Mouse (Mus musculus) megakaryocyte, adult 5-6 weeks (primary cell): ENCODE data around the gene Cluap1. TPM values are rescaled to one million over a fixed set of nuclear protein-coding genes. Genes with fewer than 3 reads are reported as not detected.

Experiments used
- ATAC-seq: 2 replicates; pipeline ENCODE4 v1.8.0; 2016; ENCODE audit warnings: mild to moderate bottlenecking, inconsistent platforms; ENCODE audit not compliant: poor library complexity, severe bottlenecking
- total RNA-seq, 2 experiments: library from RNA; stranded (forward) in 1 of 2; stranded (reverse) in 1 of 2; fragments of 153-499, 151-499 nt in 1 of 2; fragments of 221-1000, 200-1000 nt in 1 of 2; gene quantifications; 2 replicates each; pipeline versions ENCODE4 v1.2.3 to v1.2.4; 2015 to 2017

The Cluap1 gene
- total RNA-seq (2015) (12.4 and 17.8 TPM in 2 replicates), total RNA-seq (2017) (15.9 and 18.2 TPM in 2 replicates)

- peak; percentile 97 for ATAC-seq
These were observed at the start of gene Cluap1, which contains the start of gene 1700037C18Rik for GRCm38 (mm10) chr16:3908537-3909111. TSS of gene Cluap1 (plus strand) at chr16:3908801. TSS of gene 1700037C18Rik (minus strand) at chr16:3908689.

GRCm38 (mm10) chr16:3859254-3859653 lies 49.3 kb upstream of the Cluap1 start:
- 0 out of 2 replicates have a peak, but pooled peaks have one; percentile 33 for ATAC-seq

GRCm38 (mm10) chr16:3871815-3872214 lies 36.8 kb upstream of the Cluap1 start:
- peak; percentile 63 for ATAC-seq

- ATAC-seq, result peak; percentile 99
These were observed 36.2 kb upstream of the Cluap1 start, which contains the start of gene Naa60 for GRCm38 (mm10) chr16:3872216-3873047. TSS of gene Naa60 (plus strand) at chr16:3872375.

GRCm38 (mm10) chr16:3876346-3876745 lies 32.3 kb upstream of the Cluap1 start:
- no peak for ATAC-seq

GRCm38 (mm10) chr16:3884201-3885064 lies 24.2 kb upstream of the Cluap1 start, which contains the start of the genes Zfp597 and Gm20695:
TSS of gene Zfp597 (minus strand) at chr16:3884561.
TSS of gene Gm20695 (plus strand) at chr16:3884648.
- peak; percentile 99 for ATAC-seq

GRCm38 (mm10) chr16:3885065-3885670 lies 23.4 kb upstream of the Cluap1 start:
- ATAC-seq, result peak; percentile 22; the same call in 1 of the 2 replicates

GRCm38 (mm10) chr16:3891621-3892295 lies 16.8 kb upstream of the Cluap1 start:
- no peak for ATAC-seq

- ATAC-seq, result no peak
These were observed 14.9 kb upstream of the Cluap1 start for GRCm38 (mm10) chr16:3893739-3894138.

- peak; percentile 96 for ATAC-seq
These were observed 13.3 kb upstream of the Cluap1 start for GRCm38 (mm10) chr16:3895173-3895792.

- ATAC-seq, result no peak
These were observed 12.6 kb upstream of the Cluap1 start for GRCm38 (mm10) chr16:3896046-3896445.

- ATAC-seq, result no peak
These were observed 12.0 kb upstream of the Cluap1 start for GRCm38 (mm10) chr16:3896553-3896952.

- ATAC-seq, result no peak
These were observed 1.1 kb upstream of the Cluap1 start for GRCm38 (mm10) chr16:3907471-3907870.

GRCm38 (mm10) chr16:3909118-3909517 lies 517 bp downstream of the Cluap1 start:
- no peak for ATAC-seq

GRCm38 (mm10) chr16:3920756-3921155 lies 12.2 kb downstream of the Cluap1 start:
- ATAC-seq, result peak; percentile 70

GRCm38 (mm10) chr16:3923515-3923914 lies 14.9 kb downstream of the Cluap1 start:
- no peak for ATAC-seq

GRCm38 (mm10) chr16:3923966-3924365 lies 15.4 kb downstream of the Cluap1 start:
- no peak for ATAC-seq

GRCm38 (mm10) chr16:3928582-3928981 lies 20.0 kb downstream of the Cluap1 start:
- ATAC-seq, result no peak

GRCm38 (mm10) chr16:3929151-3929550 lies 20.6 kb downstream of the Cluap1 start:
- peak; percentile 96 for ATAC-seq
